Mouse (Mus musculus) liver, embryonic 11.5 days (tissue): ENCODE data around the gene Defa28. TPM values are rescaled to one million over a fixed set of nuclear protein-coding genes. Genes with fewer than 3 reads are reported as not detected.
"Not testable (repeated sequence)": the region's sequence is repeated elsewhere in the genome, so short reads cannot be mapped to it uniquely, and the experiment has no call there.

Source experiments
- ATAC-seq: fragments of 200-750 bp; cut with Nextera tagmentation; replicated peaks from 2 replicates; pipeline ENCODE4 v1.8.0; 2017; ENCODE audit warnings: moderate number of reproducible peaks, mild to moderate bottlenecking, moderate TSS enrichment, moderate library complexity; ENCODE audit not compliant: low FRiP score
- DNase-seq: peaks from one replicate; pipeline ENCODE4 v3.0.0-alpha.2; 2017; ENCODE audit warnings: low spot score
- H3K27ac ChIP-seq: fragments of 300-500 bp; sonication (generic); 2 replicates; pipeline ENCODE4 v1.5.1; 2014; ENCODE audit warnings: mild to moderate bottlenecking, low read depth, low read length, control low read depth
- H3K27me3 ChIP-seq: fragments of 300-500 bp; sonication (generic); replicated peaks from 2 replicates; pipeline ENCODE4 v1.6.1; 2014; ENCODE audit warnings: low read length, mixed read lengths; ENCODE audit not compliant: control insufficient read depth, insufficient read depth
- H3K36me3 ChIP-seq: fragments of 300-500 bp; sonication (generic); 2 replicates; pipeline ENCODE4 v1.6.1; 2014; ENCODE audit warnings: mild to moderate bottlenecking, low read length, moderate library complexity, mixed read lengths; ENCODE audit not compliant: control insufficient read depth, insufficient read depth
- H3K4me1 ChIP-seq: fragments of 300-500 bp; sonication (generic); replicated peaks from 2 replicates; pipeline ENCODE4 v1.6.1; 2014; ENCODE audit warnings: low read length, mixed read lengths; ENCODE audit not compliant: control insufficient read depth, insufficient read depth
- H3K4me2 ChIP-seq: fragments of 300-500 bp; sonication (generic); 2 replicates; pipeline ENCODE4 v1.6.1; 2014; ENCODE audit warnings: mild to moderate bottlenecking, control low read depth, moderate library complexity
- H3K4me3 ChIP-seq: fragments of 300-500 bp; sonication (generic); 2 replicates; pipeline ENCODE4 v1.5.1; 2014; ENCODE audit warnings: low read depth, low read length, control low read depth
- H3K9ac ChIP-seq: fragments of 300-500 bp; sonication (generic); 2 replicates; pipeline ENCODE4 v1.6.1; 2014; ENCODE audit warnings: low read depth, low read length, control low read depth
- H3K9me3 ChIP-seq: fragments of 300-500 bp; sonication (generic); 2 replicates; pipeline ENCODE4 v1.6.1; 2016; ENCODE audit warnings: low read length, inconsistent platforms, mixed read lengths; ENCODE audit not compliant: control insufficient read depth
- WGBS: fragments of 180-500 bp; shearing (Covaris S2); extraction: QIAGEN DNeasy Blood & Tissue Kit; methylation state at CpG from one replicate; pipeline ENCODE4 v1.1.7; 2014; 5-methylcytosine and 5-hydroxymethylcytosine counted together
- polyA plus RNA-seq: library from polyadenylated mRNA; unstranded; fragments of >200 nt; fragmentation: Nextera tagmentation; extraction: Ambion mirVana; gene quantifications from 2 replicates; pipeline ENCODE4 v1.2.1, GENCODE M21; 2014

Gene Defa28
- polyA plus RNA-seq = not detected in 2 replicates

DNA sequence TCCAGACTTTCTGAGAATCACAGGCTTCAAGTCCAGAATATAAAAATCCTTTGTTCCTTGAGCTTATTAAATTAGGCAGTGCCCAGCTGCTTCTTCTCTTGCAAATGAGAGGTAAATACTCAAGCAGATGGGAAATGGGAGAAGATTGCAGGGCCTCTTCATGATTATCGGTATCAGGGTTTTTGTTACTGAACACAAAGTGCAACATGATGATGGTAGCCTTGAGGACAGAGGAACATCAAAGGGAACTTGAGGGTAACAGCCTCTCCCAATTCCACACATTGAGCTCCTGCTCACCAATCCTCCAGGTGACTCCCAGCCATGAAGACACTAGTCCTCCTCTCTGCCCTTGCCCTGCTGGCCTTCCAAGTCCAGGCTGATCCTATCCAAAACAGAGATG lies at the start of gene Defa28:
Defa28 (plus strand) TSS at position 301 of the 400 bp plus-strand sequence.
- DNase-seq, ATAC-seq, H3K4me3 ChIP-seq, H3K27ac ChIP-seq, H3K27me3 ChIP-seq, H3K36me3 ChIP-seq, H3K4me2 ChIP-seq, H3K4me1 ChIP-seq, H3K9ac ChIP-seq, H3K9me3 ChIP-seq: not testable (repeated sequence)
- WGBS = no CpG with 5 or more reads among the region's 1 CpGs

DNA sequence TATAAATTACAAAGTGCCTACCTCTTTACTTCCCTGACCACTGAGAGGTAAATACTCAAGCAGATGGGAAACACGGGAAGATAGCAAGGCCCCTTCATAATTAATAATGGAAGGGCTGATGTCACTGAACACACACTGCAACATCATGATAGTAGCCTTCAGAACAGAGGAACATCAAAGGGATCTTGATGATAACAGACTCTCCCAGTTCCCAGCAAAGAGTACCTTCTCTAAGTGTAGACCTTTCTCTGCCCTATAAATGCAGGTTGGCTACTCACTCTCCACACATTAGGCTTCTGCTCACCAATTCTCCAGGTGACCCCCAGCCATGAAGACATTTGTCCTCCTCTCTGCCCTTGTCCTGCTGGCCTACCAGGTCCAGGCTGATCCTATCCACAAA lies 17.7 kb upstream of the Defa28 start, which contains the start of gene Defa37:
Defa37 (plus strand) TSS at position 301 of the 400 bp plus-strand sequence.
- not testable (repeated sequence) for H3K4me3 ChIP-seq, H3K9ac ChIP-seq, H3K9me3 ChIP-seq, ATAC-seq, H3K4me2 ChIP-seq, DNase-seq, H3K27ac ChIP-seq, H3K4me1 ChIP-seq, H3K27me3 ChIP-seq, H3K36me3 ChIP-seq
- no CpG with 5 or more reads among the region's 1 CpGs for WGBS

DNA sequence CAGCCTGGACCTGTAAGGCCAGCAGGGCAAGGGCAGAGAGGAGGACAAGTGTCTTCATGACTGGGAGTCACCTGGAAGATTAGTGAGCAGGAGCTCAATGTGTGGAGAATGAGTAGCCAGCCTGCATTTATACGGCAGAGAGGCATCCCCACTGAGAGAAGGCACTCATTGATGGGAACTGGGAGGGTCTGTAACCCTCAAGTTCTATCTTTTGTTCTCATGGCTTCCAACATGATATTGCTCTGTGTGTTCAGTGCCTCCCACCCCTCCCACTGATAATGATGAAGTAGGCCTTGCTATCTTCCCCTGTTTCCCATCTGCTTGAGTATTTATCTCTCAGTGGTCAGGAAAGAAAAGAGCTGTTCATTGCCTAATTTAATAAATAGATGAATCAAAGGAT lies 11.6 kb downstream of the Defa28 start, which contains the start of gene Gm7861:
Gm7861 (minus strand) TSS at position 101 of the 400 bp plus-strand sequence.
- H3K36me3 ChIP-seq, H3K4me3 ChIP-seq, H3K4me1 ChIP-seq, H3K27ac ChIP-seq, H3K9me3 ChIP-seq, DNase-seq, H3K27me3 ChIP-seq, H3K9ac ChIP-seq, ATAC-seq, H3K4me2 ChIP-seq: not testable (repeated sequence)
- no CpG with 5 or more reads among the region's 1 CpGs for WGBS

DNA sequence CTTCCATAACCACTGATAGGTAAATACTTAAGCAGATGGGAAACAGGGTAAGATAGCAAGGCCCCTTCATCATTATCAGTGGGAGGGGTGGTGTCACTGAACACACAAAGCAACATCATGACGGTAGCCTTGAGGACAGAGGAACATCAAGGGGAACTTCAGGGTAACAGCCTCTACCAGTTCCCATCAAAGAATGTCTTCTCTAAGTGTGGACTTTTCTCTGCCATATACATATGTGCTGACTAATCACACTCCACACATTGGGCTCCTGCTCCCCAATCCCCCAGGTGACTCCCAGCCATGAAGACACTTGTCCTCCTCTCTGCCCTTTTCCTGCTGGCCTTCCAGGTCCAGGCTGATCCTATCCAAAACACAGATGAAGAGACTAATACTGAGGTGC lies 35.1 kb downstream of the Defa28 start, which contains the start of gene Defa26:
Defa26 (plus strand) TSS at position 301 of the 400 bp plus-strand sequence.
- H3K27ac ChIP-seq, H3K4me1 ChIP-seq, ATAC-seq, H3K4me3 ChIP-seq, H3K36me3 ChIP-seq, DNase-seq, H3K9ac ChIP-seq, H3K4me2 ChIP-seq, H3K27me3 ChIP-seq, H3K9me3 ChIP-seq: not testable (repeated sequence)
- WGBS = no CpG with 5 or more reads among the region's 1 CpGs

Other genes with a start within 250 kb of the Defa28 start
- gene Defa2, start 204.5 kb upstream of the Defa28 start, polyA plus RNA-seq = not detected in 2 replicates
- not detected in 2 replicates for gene Defa33, start 191.2 kb upstream of the Defa28 start, polyA plus RNA-seq
- gene Defa36, start 155.6 kb upstream of the Defa28 start, polyA plus RNA-seq = not detected in 2 replicates
- gene Gm7849, start 126.4 kb upstream of the Defa28 start, polyA plus RNA-seq = not detected in 2 replicates
- gene Defa20, start 73.7 kb upstream of the Defa28 start, polyA plus RNA-seq = not detected in 2 replicates
- gene Defa32, start 54.0 kb upstream of the Defa28 start, polyA plus RNA-seq = not detected in 2 replicates
- gene Defa37, start 17.6 kb upstream of the Defa28 start, polyA plus RNA-seq = not detected in 2 replicates
- not detected in 2 replicates for gene Gm7861, start 11.5 kb downstream of the Defa28 start, polyA plus RNA-seq
- not detected in 2 replicates for gene Defa26, start 35.2 kb downstream of the Defa28 start, polyA plus RNA-seq
- gene Defa17, start 72.8 kb downstream of the Defa28 start, polyA plus RNA-seq = not detected in 2 replicates
- gene Defa34, start 82.8 kb downstream of the Defa28 start, polyA plus RNA-seq = not detected in 2 replicates
- gene AY761184, start 120.6 kb downstream of the Defa28 start, polyA plus RNA-seq = not detected in 2 replicates
- gene Defa24, start 151.5 kb downstream of the Defa28 start, polyA plus RNA-seq = not detected in 2 replicates
- gene Defb50, start 240.5 kb downstream of the Defa28 start, polyA plus RNA-seq = not detected in 2 replicates